Mouse (Mus musculus) spleen, postnatal 10 days (tissue): ENCODE data around the gene Snai1.

Experiments used
- DNase-seq, 2 experiments: peaks; one replicate each; pipeline ENCODE4 v3.0.0; 2021 to 2022; ENCODE audit warnings: low spot score in 2 of 2

The Snai1 gene

DNA sequence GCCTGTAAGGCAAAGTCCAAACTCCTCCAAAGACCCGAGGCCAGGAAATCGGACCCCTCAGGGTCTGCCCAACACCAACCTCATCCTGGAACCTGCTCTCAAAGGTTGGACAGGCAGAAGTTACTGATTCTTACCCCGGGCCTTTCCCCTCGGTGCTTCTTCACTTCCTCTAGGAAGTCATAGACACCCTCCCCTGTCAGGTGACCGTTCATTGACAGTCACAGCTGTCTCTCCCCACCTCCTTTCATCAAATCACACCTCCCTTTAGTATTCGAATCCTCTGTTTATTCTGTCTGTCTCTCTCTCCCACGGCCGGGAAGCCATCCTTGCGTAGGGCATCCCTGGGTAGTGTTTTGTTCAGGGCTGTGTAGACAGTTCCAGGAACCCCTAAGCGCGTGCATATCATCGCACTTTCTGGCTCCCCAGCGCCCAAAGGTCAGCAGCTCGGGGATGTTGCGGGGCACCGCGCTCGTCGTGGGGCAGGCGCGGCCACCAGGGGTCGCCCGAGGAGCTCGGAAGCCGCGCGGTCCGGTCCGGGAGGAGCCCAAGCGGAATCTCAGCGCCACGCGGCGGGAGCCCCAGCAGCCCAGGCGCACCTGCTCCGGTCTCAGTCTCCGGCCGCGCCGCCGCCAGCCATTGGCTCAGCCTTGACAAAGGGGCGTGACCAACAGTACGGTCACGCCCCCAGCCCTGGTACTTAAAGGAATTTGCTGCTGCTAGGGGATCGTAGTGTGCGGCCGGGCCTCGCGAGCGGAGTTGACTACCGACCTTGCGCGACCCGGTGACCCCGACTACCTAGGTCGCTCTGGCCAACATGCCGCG, at the start of gene Snai1:
TSS of gene Snai1 (plus strand) at position 720 of the 822 bp plus-strand sequence.
- DNase-seq: peak; percentile 82 to 88

DNA sequence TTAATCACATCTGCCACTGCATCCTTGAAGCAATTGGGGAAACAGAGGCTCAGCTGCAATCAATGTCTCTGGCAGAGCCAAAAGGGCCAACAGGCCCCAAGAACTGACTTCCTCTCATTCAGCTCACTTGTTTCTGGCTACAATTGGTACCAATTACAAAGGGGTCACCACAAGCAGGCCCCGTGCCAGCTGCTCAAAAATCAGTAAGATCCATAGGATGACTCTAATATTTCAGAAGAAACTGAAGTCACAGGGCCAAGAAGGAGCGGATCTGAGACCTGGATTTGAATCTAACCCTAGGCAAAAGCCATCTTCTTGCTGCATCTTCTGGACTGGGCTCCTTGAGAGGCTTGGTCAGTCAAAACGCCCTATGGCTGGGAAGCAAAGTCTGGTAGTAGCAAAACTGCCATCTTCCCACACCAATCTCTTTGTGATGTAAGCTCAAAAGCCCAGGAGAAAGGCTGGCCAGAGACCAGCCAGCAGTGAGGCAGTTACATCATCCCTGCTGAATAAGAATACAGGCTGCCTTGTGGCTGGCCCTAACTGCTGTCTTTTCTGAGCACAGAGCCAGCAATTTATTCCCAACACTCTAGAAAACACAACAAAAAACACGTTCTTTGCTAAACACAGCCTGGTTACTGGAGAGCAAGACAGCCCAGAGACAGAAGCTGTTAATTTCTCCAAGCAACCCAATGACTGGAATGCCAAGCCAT, 47.0 kb upstream of the Snai1 start:
- no peak for DNase-seq

DNA sequence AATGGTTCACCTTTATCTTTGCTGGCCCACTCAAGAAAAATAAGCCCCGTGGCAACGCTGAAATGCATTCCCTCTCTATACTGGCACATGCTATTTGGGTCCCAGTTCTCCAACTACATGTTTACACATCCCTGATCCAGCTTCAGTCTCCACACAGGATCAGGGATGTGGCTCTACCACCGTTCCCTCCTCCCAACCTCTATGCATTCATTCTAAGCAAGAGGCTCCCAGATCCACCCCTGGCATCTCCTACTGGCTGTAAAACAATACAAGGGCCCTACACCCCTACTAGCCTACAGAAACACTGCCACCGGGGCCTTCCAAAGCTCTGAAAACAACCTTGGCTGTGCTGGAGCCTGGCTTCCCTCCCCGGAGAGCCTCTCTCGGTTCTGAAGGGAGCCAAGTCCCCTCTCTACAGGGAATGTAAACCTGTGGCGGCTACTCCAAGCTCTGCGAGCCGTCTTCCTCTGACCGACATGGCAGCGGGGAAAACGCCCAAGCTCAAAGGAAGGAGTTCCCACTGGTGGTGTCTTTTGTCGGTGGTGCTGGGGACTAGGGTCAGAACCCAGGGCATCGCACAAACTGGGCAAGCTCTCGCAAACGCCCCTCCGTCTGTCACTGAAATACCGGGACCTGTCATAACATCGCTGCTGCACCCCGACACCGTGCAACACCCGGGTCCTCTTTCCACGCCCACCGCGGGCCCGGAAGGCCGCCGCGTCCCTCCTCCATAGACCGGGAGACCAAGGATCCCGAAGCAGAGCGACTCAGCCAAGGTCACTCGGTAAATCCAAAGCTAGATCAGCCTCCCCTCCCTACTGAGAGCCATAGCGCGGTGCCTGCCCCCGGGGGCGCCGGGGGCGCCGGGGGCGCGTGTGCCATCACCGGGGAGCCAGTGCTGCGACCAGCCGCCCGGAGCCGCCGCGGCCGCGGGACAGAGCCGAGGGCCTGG, 46.0 kb upstream of the Snai1 start, which contains the start of gene Rnf114:
TSS of gene Rnf114 (plus strand) at position 889 of the 952 bp plus-strand sequence.
- DNase-seq: peak in 1 of 2 experiments; percentile 76

GRCm38 (mm10) chr2:167492713-167493636, 45.0 kb upstream of the Snai1 start, which contains the start of gene Spata2:
Gene Spata2, minus strand, starts transcription at chr2:167492887.
- DNase-seq: peak; percentile 96

- no peak for DNase-seq
These were observed 41.6 kb upstream of the Snai1 start for GRCm38 (mm10) chr2:167496437-167496836.

DNA sequence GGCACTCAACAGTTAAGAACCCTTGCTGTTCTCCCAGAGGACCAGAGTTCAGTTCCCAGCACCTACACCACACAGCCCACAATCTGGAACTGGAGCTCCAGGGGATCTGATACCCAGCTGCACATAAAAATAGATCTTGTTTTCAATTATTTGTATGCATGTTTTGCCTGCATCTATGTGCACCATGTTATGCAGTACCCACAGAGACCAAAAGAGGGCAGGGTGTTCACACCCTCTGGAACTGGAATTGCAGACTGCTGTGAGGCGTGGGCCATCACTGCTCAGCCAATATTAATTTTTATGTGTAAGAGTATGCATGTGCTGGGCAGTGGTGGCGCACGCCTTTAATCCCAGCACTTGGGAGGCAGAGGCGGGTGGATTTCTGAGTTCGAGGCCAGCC, 40.7 kb upstream of the Snai1 start:
- peak; percentile 60 to 79 for DNase-seq

DNA sequence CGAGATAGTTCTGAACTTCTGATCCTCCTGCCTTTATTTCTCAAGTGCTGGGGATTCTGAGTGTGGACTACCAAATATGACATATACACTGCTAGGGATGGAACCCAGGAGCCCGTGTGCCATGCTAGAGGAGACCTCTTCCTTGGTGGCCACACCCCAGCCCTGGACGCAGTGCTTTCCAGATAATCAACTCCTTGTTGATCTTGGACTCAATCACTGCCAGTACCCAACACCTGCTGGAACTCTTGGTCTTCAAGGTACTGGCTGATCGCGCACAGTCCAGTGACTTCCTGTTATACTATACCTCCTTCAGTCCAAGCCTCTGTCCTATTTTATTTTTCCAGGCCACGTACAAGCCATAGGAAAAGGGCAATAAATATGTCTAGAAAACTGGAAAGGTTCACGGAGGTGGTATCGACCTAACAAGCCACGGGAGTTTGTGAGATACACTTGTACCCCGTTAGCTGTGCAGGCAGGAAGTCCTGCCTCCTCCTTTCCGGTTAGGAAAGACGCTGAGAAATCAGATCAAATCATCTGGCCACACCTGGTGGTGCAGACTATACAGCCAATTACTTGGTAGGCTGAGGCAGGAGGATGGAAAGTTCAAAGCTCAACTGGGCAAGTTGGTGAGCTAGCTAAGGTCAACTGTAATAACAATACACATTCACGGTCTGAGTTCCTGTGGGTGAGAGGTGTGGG, 35.3 kb upstream of the Snai1 start:
- DNase-seq: no peak

DNA sequence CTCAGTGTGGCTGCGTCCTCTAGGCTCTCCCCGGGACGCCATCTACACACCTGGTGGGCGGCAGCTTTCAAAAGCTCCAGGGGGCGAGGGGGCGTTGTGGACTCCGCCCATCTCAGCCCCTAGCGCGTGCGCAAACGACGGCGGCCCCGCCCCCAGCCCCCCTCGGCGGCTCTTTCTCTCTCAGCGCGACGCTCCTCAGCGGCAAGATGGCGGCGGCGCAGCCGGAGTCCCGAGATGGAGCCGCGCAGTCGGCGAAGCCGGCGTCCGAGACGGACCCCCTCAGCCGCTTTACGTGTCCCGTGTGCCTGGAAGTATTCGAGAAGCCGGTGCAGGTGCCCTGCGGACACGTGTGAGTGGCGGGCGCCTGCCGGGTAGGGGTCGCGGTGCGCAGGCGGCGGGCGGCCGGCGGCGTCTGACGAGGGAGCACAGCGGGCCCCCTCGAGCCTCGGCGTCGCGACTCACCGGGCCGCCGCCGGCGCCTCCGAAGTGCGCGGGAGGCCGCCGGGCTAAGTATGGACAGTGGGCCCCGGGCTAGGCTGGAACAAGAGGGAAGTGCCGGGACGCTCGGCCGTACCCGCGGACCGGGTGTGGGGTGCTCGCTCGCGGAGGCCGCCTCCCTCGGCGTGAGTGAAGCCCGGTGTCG, 34.6 kb upstream of the Snai1 start:
- DNase-seq: peak; percentile 86 to 92

- DNase-seq: peak; percentile 65 to 67
These were observed 34.1 kb upstream of the Snai1 start for GRCm38 (mm10) chr2:167503896-167504349.

- DNase-seq: peak in 1 of 2 experiments; percentile 39
These were observed 32.9 kb upstream of the Snai1 start for GRCm38 (mm10) chr2:167505127-167505526.

- DNase-seq: no peak
These were observed 31.3 kb upstream of the Snai1 start for GRCm38 (mm10) chr2:167506546-167507260.

DNA sequence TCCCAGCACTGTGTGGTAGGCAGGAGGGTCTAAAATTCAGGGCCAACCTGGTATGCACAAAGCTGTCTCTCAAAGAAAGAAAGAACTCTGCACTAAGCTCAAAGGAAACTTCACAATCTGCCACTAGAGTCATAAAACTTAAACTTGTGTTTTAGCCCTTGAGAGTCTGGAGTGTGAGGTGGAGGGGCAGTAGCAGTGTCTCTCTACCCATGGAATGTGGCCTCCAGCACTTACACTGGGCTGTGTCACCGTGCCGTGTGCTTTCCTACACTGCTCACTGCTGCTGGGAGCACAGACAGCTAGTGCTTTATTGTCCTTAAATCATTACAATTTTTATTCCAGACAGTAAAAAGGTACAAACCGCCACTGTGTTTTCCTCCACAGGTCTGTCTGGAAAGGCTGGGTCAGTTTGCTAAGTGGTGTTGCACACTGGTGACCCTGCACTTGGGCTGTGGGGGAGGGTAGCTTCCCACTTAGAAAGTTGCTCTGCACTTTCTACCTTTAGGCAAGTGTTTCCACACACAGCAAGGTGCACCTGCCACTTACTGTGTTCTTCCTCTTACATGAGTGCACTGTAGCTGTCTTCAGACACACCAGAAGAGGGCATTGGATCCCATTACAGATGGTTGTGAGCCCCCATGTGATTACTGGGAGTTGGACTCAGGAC, 30.1 kb upstream of the Snai1 start:
- no peak for DNase-seq

DNA sequence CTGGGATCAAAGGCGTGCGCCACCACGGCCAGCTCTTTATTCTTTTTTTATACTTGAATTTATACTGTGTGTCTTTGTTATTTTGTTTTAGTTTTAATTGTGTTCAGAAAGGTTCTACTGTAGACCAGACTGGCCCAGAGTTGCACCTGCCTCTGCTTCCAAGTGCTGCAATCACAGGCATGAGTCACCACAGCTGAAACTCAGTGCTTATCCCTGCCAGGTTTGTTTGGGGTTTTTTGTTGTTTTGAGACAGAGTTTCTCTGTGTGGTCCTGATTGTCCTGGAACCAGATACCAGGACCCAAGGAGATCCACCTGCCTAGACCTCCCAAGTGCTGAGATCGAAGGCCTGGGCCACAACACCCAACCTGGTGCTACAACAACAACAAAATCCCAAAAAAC, 29.4 kb upstream of the Snai1 start:
- DNase-seq: no peak

DNA sequence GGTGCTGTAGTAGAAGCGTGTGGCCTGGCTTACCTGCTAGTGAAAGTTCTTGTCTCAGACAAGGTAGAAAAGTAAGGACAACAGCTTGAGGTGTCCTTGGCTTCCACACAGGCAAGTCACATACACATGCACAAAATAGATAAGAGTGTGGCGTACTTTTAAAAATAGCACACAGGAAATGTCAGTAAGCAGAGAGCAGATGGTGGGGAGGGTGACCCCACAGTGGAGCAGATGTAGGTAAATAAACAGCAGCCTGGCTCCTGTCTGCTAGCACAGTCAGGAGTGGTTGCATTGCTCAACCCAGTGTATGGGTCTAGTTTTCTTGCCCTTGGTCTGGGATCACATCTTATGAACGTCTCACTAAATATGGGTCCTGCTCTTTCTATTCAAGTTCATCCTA, 27.5 kb upstream of the Snai1 start:
- DNase-seq: no peak

GRCm38 (mm10) chr2:167512365-167512764, 25.6 kb upstream of the Snai1 start:
- DNase-seq: no peak

- no peak for DNase-seq
These were observed 25.0 kb upstream of the Snai1 start for GRCm38 (mm10) chr2:167512970-167513369.

DNA sequence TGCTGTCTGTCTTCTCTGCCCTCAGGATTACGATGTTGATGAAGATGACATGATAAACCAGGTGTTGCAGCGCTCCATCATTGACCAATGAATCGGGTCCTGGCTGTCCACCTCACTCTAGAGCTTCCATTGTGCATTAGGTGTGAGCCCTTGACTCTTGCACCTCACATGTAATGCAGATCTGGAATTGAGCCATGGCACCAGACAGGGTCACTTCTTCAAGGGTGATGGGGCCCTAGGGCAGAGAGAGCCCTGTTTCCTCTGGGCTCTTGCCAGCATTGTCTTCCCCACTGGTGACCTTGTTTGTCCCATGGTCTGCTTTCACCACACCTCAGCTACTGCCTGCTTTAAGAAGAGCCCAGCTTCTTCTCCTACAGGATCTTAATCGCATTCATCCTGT, 23.4 kb upstream of the Snai1 start:
- DNase-seq: no peak

- DNase-seq: no peak
These were observed 22.3 kb upstream of the Snai1 start for GRCm38 (mm10) chr2:167515688-167516087.
